Mouse (Mus musculus) lung, embryonic 16.5 days (tissue): ENCODE measurements around the gene Rundc1. TPM values are rescaled to one million over a fixed set of nuclear protein-coding genes. Genes with fewer than 3 reads are reported as not detected.
A peak's percentile ranks its signal among the peaks of the same experiment; 100 is the strongest.
"Not testable (repeated sequence)": the region's sequence is repeated elsewhere in the genome, so short reads cannot be mapped to it uniquely, and the experiment has no call there.

Experiments
- ATAC-seq: fragments of 200-750 bp; cut with Nextera tagmentation; 2 replicates; pipeline ENCODE4 v1.8.0; 2017; ENCODE audit warnings: low read depth, mild to moderate bottlenecking, moderate library complexity
- H3K27ac ChIP-seq: fragments of 300-500 bp; sonication (generic); 2 replicates; pipeline ENCODE4 v1.5.1; 2014; ENCODE audit warnings: mild to moderate bottlenecking, control low read depth, low read length
- H3K27me3 ChIP-seq: fragments of 300-500 bp; sonication (generic); 2 replicates; pipeline ENCODE4 v1.6.1; 2014; ENCODE audit warnings: low read depth, low read length, mixed read lengths; ENCODE audit not compliant: control insufficient read depth, insufficient read depth
- H3K36me3 ChIP-seq: fragments of 300-500 bp; sonication (generic); 2 replicates; pipeline ENCODE4 v1.6.1; 2014; ENCODE audit warnings: low read length; ENCODE audit not compliant: control insufficient read depth, insufficient read depth
- H3K4me1 ChIP-seq: fragments of 300-500 bp; sonication (generic); replicated peaks from 2 replicates; pipeline ENCODE4 v1.6.1; 2014; ENCODE audit warnings: low read length, mixed read lengths; ENCODE audit not compliant: control insufficient read depth, insufficient read depth
- H3K4me2 ChIP-seq: fragments of 300-500 bp; sonication (generic); 2 replicates; pipeline ENCODE4 v1.6.1; 2014; ENCODE audit warnings: low read depth, low read length, control low read depth
- H3K4me3 ChIP-seq: fragments of 300-500 bp; sonication (generic); 2 replicates; pipeline ENCODE4 v1.5.1; 2014; ENCODE audit warnings: mild to moderate bottlenecking, low read length, control low read depth
- H3K9ac ChIP-seq: fragments of 300-500 bp; sonication (generic); 2 replicates; pipeline ENCODE4 v1.6.1; 2014; ENCODE audit warnings: low read length, control low read depth
- H3K9me3 ChIP-seq: fragments of 300-500 bp; sonication (generic); 2 replicates; pipeline ENCODE4 v1.6.1; 2016; ENCODE audit warnings: low read length; ENCODE audit not compliant: control insufficient read depth
- WGBS: fragments of 180-500 bp; shearing (Covaris S2); extraction: QIAGEN DNeasy Blood & Tissue Kit; methylation state at CpG from one replicate; pipeline ENCODE4 v1.1.7; 2014; 5-methylcytosine and 5-hydroxymethylcytosine counted together
- polyA plus RNA-seq: library from polyadenylated mRNA; unstranded; fragments of >200 nt; fragmentation: Nextera tagmentation; extraction: Ambion mirVana; gene quantifications from 2 replicates; pipeline ENCODE4 v1.2.1, GENCODE M21; 2015

Rundc1 gene
- polyA plus RNA-seq, 1 experiment from 2014 or later = 19.9 TPM

- H3K4me3 ChIP-seq = not testable (repeated sequence)
Observed at GRCm38 (mm10) chr11:101438006-101438405, 13.1 kb downstream of the Rundc1 start.

GRCm38 (mm10) chr11:101441450-101442126, 16.7 kb downstream of the Rundc1 start:
- Histone ChIP-seq H3K36me3 (peaks cover 21% of the 10 kb centered on the region), H3K4me3 (peak overlapping the region; percentile 61), H3K9ac (peak overlapping the region; percentile 41; the same call in 1 of the 2 replicates), H3K4me2 (peak overlapping the region; percentile 64), H3K4me1 (peaks cover 15% of the 10 kb centered on the region)
- not testable (repeated sequence) for ATAC-seq, H3K27me3 ChIP-seq, H3K27ac ChIP-seq, H3K9me3 ChIP-seq
- WGBS = 34% methylated on average over 15 of the region's 15 CpGs

More at GRCm38 (mm10) chr11:101438006-101438405, 13.1 kb downstream of the Rundc1 start:
- not testable (repeated sequence) for H3K4me1 ChIP-seq, H3K27ac ChIP-seq, H3K4me2 ChIP-seq, H3K9ac ChIP-seq, H3K27me3 ChIP-seq, H3K9me3 ChIP-seq, ATAC-seq
- WGBS = 40% methylated on average over 3 of the region's 3 CpGs
- H3K36me3 ChIP-seq = peaks cover 12% of the 10 kb centered on the region

- WGBS = under 1% methylated on average over 42 of the region's 42 CpGs
- Histone ChIP-seq H3K36me3 (peaks cover 21% of the 10 kb centered on the region), H3K27ac (peak within 1 kb of the TSS; percentile 74), H3K9ac (peak within 1 kb of the TSS; percentile 77), H3K4me1 (peaks cover 15% of the 10 kb centered on the region), H3K9me3 (no peaks in the 10 kb centered on the region), H3K4me2 (peak within 1 kb of the TSS; percentile 88), H3K4me3 (peak within 1 kb of the TSS; percentile 61), H3K27me3 (no peaks in the 10 kb centered on the region)
- ATAC-seq = peak; percentile 99
Observed at GRCm38 (mm10) chr11:101442127-101442693, 17.3 kb downstream of the Rundc1 start, which contains the start of gene Rpl27. Rpl27 (plus strand) TSS chr11:101442298.

DNA sequence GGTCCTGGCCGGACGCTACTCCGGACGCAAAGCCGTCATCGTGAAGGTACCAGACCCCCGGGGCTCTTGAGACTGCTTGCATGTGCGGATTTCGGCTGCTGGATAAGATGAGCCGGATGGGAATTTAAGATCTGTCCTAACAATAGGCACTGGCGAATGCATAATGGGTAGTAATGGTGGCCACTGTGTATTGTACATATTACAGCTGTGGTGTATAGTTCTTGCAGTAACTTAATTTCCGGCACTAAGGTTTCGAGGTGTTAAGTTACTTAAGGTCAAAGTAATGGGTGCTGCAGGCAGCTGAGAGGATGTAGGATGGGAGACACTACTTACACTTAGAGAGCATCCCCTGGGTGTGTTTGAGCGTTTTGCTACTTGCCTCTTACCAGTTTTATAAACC, 17.9 kb downstream of the Rundc1 start:
- H3K4me1 ChIP-seq = peaks cover 15% of the 10 kb centered on the region
- peak overlapping the region; percentile 77 for H3K9ac ChIP-seq
- H3K9me3 ChIP-seq = no peaks in the 10 kb centered on the region
- H3K36me3 ChIP-seq = peaks cover 21% of the 10 kb centered on the region
- no peaks in the 10 kb centered on the region for H3K27me3 ChIP-seq
- H3K27ac ChIP-seq = peak overlapping the region; percentile 74
- peak overlapping the region; percentile 88 for H3K4me2 ChIP-seq
- peak overlapping the region; percentile 61 for H3K4me3 ChIP-seq
- under 1% methylated on average over 14 of the region's 14 CpGs for WGBS
- 0 out of 2 replicates have a peak, but pooled peaks have one; percentile 2 for ATAC-seq

- WGBS = 67% methylated on average over 1 of the region's 1 CpGs
- Histone ChIP-seq H3K4me3 (no peak overlapping the region), H3K27me3 (no peaks in the 10 kb centered on the region), H3K36me3 (peaks cover 21% of the 10 kb centered on the region), H3K27ac (no peak overlapping the region), H3K9ac (no peak overlapping the region), H3K9me3 (no peaks in the 10 kb centered on the region), H3K4me2 (no peak overlapping the region), H3K4me1 (peaks cover 26% of the 10 kb centered on the region)
- no peak for ATAC-seq
Observed at GRCm38 (mm10) chr11:101446319-101446718, 21.4 kb downstream of the Rundc1 start.

GRCm38 (mm10) chr11:101446860-101447259, 22.0 kb downstream of the Rundc1 start:
- H3K4me2 ChIP-seq, H3K9me3 ChIP-seq, H3K4me3 ChIP-seq, H3K27ac ChIP-seq, H3K27me3 ChIP-seq, ATAC-seq, H3K9ac ChIP-seq: not testable (repeated sequence)
- Histone ChIP-seq H3K36me3 (peaks cover 21% of the 10 kb centered on the region), H3K4me1 (peaks cover 26% of the 10 kb centered on the region)
- 86% methylated on average over 8 of the region's 8 CpGs for WGBS

GRCm38 (mm10) chr11:101447786-101448185, 22.9 kb downstream of the Rundc1 start:
- no peak overlapping the region for H3K9ac ChIP-seq

DNA sequence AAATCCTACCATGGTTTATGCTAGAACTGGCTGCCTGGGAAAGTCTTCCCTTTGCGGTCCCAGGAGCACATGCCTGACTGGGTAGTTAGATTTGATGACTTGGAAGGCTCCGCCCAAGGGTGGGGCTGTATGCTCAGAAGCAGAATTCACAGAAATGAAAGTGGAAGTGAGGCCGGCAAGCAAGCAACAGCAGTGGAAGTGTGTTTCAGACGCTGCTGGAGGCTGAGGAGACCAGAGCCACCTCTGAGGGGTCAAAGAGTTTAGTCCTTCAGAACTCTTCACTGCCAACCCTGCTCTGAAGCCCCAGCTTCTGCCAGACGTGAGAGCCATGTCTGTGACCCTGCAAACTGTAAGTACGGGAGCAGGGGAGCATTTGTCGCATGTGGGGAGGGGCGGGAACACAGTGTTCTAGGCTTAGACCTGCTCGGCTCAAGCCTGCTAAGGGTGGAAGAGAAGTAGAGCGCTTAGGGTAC, 23.4 kb downstream of the Rundc1 start, which contains the start of gene Ifi35:
Gene Ifi35 (plus strand): TSS at position 134 of the 473 bp plus-strand sequence.
- H3K36me3 ChIP-seq = peaks cover 21% of the 10 kb centered on the region
- peak within 1 kb of the TSS; percentile 71 for H3K9ac ChIP-seq
- H3K4me1 ChIP-seq = peaks cover 22% of the 10 kb centered on the region
- ATAC-seq = peak; percentile 87
- peak within 1 kb of the TSS; percentile 34 for H3K27ac ChIP-seq
- peak within 1 kb of the TSS; percentile 63 for H3K4me2 ChIP-seq
- WGBS = 9% methylated on average over 10 of the region's 10 CpGs
- H3K27me3 ChIP-seq = no peaks in the 10 kb centered on the region
- no peaks in the 10 kb centered on the region for H3K9me3 ChIP-seq
- peak within 1 kb of the TSS; percentile 59 for H3K4me3 ChIP-seq

More at GRCm38 (mm10) chr11:101447786-101448185, 22.9 kb downstream of the Rundc1 start:
- peak overlapping the region; percentile 59 for H3K4me3 ChIP-seq
- 86% methylated on average over 5 of the region's 5 CpGs for WGBS
- H3K27ac ChIP-seq = peak overlapping the region; percentile 34
- H3K4me2 ChIP-seq = peak overlapping the region; percentile 63; the same call in 1 of the 2 replicates
- no peaks in the 10 kb centered on the region for H3K9me3 ChIP-seq
- H3K4me1 ChIP-seq = peaks cover 26% of the 10 kb centered on the region
- peaks cover 21% of the 10 kb centered on the region for H3K36me3 ChIP-seq
- H3K27me3 ChIP-seq = no peaks in the 10 kb centered on the region
- ATAC-seq = no peak

DNA sequence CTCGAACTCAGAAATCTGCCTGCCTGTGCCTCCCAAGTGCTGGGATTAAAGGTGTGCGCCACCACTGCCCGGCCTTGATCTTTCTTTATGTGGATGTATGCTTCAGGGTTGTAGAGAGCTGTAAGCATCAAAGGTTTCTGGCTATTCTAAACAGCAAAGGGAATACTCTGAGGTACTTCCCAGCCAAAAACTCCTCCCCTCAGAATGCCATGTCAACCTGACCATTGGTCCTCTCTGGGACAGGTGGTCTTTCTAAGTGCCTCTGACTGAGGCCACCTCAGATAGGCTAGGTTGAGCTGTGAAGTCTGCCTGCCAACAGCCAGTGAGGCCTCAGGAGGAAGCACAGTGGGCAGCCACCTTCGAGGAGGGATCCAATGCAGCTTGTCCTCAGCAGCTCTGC, 24.0 kb downstream of the Rundc1 start:
- 71% methylated on average over 4 of the region's 4 CpGs for WGBS
- peak overlapping the region; percentile 34 for H3K27ac ChIP-seq
- no peaks in the 10 kb centered on the region for H3K27me3 ChIP-seq
- peaks cover 16% of the 10 kb centered on the region for H3K36me3 ChIP-seq
- H3K9ac ChIP-seq = peak overlapping the region; percentile 71
- H3K4me3 ChIP-seq = peak overlapping the region; percentile 59
- peaks cover 16% of the 10 kb centered on the region for H3K4me1 ChIP-seq
- peak overlapping the region; percentile 63 for H3K4me2 ChIP-seq
- no peak for ATAC-seq
- H3K9me3 ChIP-seq = no peaks in the 10 kb centered on the region
